Mouse (Mus musculus): ENCODE data around the gene Spg7. TPM values are rescaled to one million over a fixed set of nuclear protein-coding genes. Genes with fewer than 3 reads are reported as not detected.

The Spg7 gene
- total and polyA plus RNA-seq, 3 experiments: 28.9 to 36.0 TPM; not detected in 1

DNA sequence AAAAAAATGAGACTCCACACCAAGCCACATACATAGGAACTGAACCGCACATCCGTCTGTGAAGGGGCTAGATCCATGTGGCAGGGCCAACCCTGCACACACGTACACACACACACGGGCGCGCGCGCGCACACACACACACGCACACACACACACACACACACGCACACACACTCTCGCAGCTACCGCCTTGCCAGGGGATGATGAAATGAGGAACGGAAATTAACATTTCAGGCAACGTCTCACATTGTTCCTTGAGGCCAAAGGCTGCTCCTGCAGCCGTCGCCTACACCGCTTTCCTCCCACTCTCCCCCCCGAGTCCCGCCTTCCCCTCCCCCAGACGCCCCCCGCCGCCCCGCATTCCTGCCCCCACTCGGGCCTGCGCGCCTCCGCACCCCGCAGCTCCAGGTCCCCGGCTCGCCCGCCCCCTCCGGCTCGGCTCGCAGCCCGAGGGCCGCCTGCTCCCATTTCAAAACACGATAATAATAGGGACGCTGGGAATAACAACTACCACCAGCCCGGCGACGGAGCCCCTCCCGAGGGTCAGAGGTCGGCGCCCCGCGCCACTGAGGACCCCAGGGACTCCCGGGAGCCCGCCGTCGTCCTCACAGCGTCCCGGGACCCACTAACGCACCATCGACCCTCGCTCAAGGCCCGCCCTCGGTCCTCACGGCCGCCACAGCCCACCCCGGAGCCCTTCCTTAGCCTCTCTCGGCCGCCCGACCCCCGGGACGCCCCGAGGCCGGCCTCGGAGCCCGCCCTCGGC, 21.6 kb upstream of the Spg7 start (continued):
- TF ChIP-seq BHLHE40 (IDR thresholded peaks at IDR 0.05; ENCODE audit: borderline replicate concordance, low read depth, low read length) (no peak), JUND (IDR thresholded peaks at IDR 0.05; ENCODE audit: low read depth, low read length) (no peak), POLR2AphosphoS5 (IDR thresholded peaks at IDR 0.05; ENCODE audit: borderline replicate concordance, low read depth, low read length) (peak; percentile 71; the same call in 1 of the 2 replicates)

DNA sequence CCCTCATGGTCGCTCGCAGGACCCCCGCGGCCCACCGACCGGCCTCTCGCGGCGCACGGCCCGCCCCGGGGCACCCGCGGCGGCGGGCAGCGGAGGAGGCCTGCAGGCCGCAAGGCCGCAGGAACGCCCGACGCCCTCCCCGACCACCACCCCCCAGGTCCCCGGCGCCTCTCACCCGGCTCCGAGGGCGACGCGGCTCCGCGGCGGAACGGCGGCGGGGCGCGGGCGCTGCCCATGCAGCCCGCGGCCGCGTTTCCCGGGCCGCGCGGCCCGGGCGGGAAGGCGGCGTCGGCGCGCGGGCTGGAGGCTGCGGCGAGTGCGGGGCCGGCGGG, 21.0 kb upstream of the Spg7 start:
- Histone ChIP-seq H3K4me3 (ENCODE audit: control insufficient read depth in 1 of 2, insufficient read depth in 1 of 2, low read depth in 2 of 2, low read length in 2 of 2) (peak overlapping the region; percentile 98), H3K27ac (ENCODE audit: control insufficient read depth, low read depth, low read length) (peak overlapping the region; percentile 80), H3K79me2 (ENCODE audit: control insufficient read depth, insufficient read depth, low read length, poor library complexity) (peaks cover 67% of the 10 kb centered on the region), H3K9me3 (replicated peaks; ENCODE audit: insufficient read depth, low read length) (no peaks in the 10 kb centered on the region), H3K27me3 (ENCODE audit: control insufficient read depth in 1 of 2, insufficient read depth in 2 of 2, low read length in 2 of 2) (no peaks in the 10 kb centered on the region), H3K36me3 (ENCODE audit: control insufficient read depth in 1 of 2, insufficient read depth in 2 of 2, low read length in 2 of 2) (peaks cover under 1 to 46% of the 10 kb centered on the region in 2 experiments), H3K4me1 (ENCODE audit: control insufficient read depth in 1 of 2, insufficient read depth in 2 of 2, low read length in 2 of 2) (peaks cover 10 to 27% of the 10 kb centered on the region in 2 experiments), H3K9ac (ENCODE audit: control insufficient read depth, low read depth, low read length, poor library complexity, severe bottlenecking) (peak overlapping the region; percentile 99)
- DNase-seq (ENCODE audit: low read depth, low spot score): no peak
- TF ChIP-seq POLR2A (IDR thresholded peaks at IDR 0.05; ENCODE audit: control insufficient read depth in 1 of 2, insufficient read depth in 1 of 2, low read depth in 1 of 2, low read length in 2 of 2, poor library complexity in 1 of 2) (peak in 1 of 2 experiments; percentile 38; a peak in 1 of 4 replicates), MXI1 (IDR thresholded peaks at IDR 0.05; ENCODE audit: low read depth, low read length) (no peak), EP300 (IDR thresholded peaks at IDR 0.05; ENCODE audit: low read depth in 1 of 2, low read length in 2 of 2) (no peak), CTCF (IDR thresholded peaks at IDR 0.05 in 2 of 3, conservative IDR thresholded peaks at IDR 0.05 in 1 of 3; ENCODE audit: control insufficient read depth in 1 of 3, insufficient read depth in 1 of 3, low read depth in 2 of 3, low read length in 3 of 3, poor library complexity in 1 of 3, severe bottlenecking in 1 of 3) (no peak), MEF2A (IDR thresholded peaks at IDR 0.05; ENCODE audit: extremely low read depth, insufficient replicate concordance, low read depth, low read length, poor library complexity, severe bottlenecking) (no peak)

GRCm38 (mm10) chr8:123042158-123042973, 20.4 kb upstream of the Spg7 start, which contains the start of gene Ankrd11:
Gene Ankrd11 (minus strand): TSS chr8:123042277.
- H3K79me2 ChIP-seq (ENCODE audit: control insufficient read depth, insufficient read depth, low read length, poor library complexity): peaks cover 61% of the 10 kb centered on the region
- H3K9me3 ChIP-seq (replicated peaks; ENCODE audit: insufficient read depth, low read length): no peaks in the 10 kb centered on the region
- peak; percentile 99 for DNase-seq (ENCODE audit: low read depth, low spot score)
- peaks cover 0 to 40% of the 10 kb centered on the region in 2 experiments; a peak in 2 of 4 replicates for H3K36me3 ChIP-seq (ENCODE audit: control insufficient read depth in 1 of 2, insufficient read depth in 2 of 2, low read length in 2 of 2)
- peak within 1 kb of the TSS; percentile 99 for H3K9ac ChIP-seq (ENCODE audit: control insufficient read depth, low read depth, low read length, poor library complexity, severe bottlenecking)
- H3K4me3 ChIP-seq (ENCODE audit: control insufficient read depth in 1 of 2, insufficient read depth in 1 of 2, low read depth in 2 of 2, low read length in 2 of 2): peak within 1 kb of the TSS; percentile 98
- no peaks in the 10 kb centered on the region for H3K27me3 ChIP-seq (ENCODE audit: control insufficient read depth in 1 of 2, insufficient read depth in 2 of 2, low read length in 2 of 2)
- H3K27ac ChIP-seq (ENCODE audit: control insufficient read depth, low read depth, low read length): peak within 1 kb of the TSS; percentile 87
- H3K4me1 ChIP-seq (ENCODE audit: control insufficient read depth in 1 of 2, insufficient read depth in 2 of 2, low read length in 2 of 2): peaks cover 5 to 21% of the 10 kb centered on the region in 2 experiments
- TF ChIP-seq TBP (IDR thresholded peaks at IDR 0.05; ENCODE audit: low read depth, low read length) (peak; percentile 90), NRF1 (IDR thresholded peaks at IDR 0.05; ENCODE audit: insufficient read depth, low read depth, low read length, poor library complexity, severe bottlenecking) (0 out of 2 replicates have a peak, but pooled peaks have one; percentile 5), POLR2A (IDR thresholded peaks at IDR 0.05; ENCODE audit: control insufficient read depth in 1 of 2, insufficient read depth in 1 of 2, low read depth in 1 of 2, low read length in 2 of 2, poor library complexity in 1 of 2) (peak; percentile 99), POLR2AphosphoS5 (IDR thresholded peaks at IDR 0.05; ENCODE audit: borderline replicate concordance, low read depth, low read length) (peak; percentile 55; the same call in 1 of the 2 replicates), MAZ (IDR thresholded peaks at IDR 0.05; ENCODE audit: low read depth, low read length) (peak; percentile 87), MYB (IDR thresholded peaks at IDR 0.05; ENCODE audit: low read depth, low read length) (no peak), CHD1 (IDR thresholded peaks at IDR 0.05; ENCODE audit: low read depth, low read length) (peak; percentile 90; the same call in 1 of the 2 replicates), KAT2A (conservative IDR thresholded peaks at IDR 0.05; ENCODE audit: low read depth, low read length) (peak; percentile 72), RCOR1 (IDR thresholded peaks at IDR 0.05; ENCODE audit: low read depth, low read length) (no peak), UBTF (IDR thresholded peaks at IDR 0.05; ENCODE audit: borderline replicate concordance, insufficient read depth, low read depth, low read length) (0 out of 2 replicates have a peak, but pooled peaks have one; percentile 17), USF2 (IDR thresholded peaks at IDR 0.05; ENCODE audit: borderline replicate concordance in 1 of 2, insufficient read depth in 1 of 2, low read depth in 1 of 2, low read length in 2 of 2) (no peak), MEF2A (IDR thresholded peaks at IDR 0.05; ENCODE audit: extremely low read depth, insufficient replicate concordance, low read depth, low read length, poor library complexity, severe bottlenecking) (no peak), BHLHE40 (IDR thresholded peaks at IDR 0.05; ENCODE audit: borderline replicate concordance, low read depth, low read length) (peak; percentile 58; the same call in 1 of the 2 replicates), MYC (IDR thresholded peaks at IDR 0.05; ENCODE audit: low read depth, low read length) (0 out of 2 replicates have a peak, but pooled peaks have one; percentile 29), CTCF (IDR thresholded peaks at IDR 0.05 in 2 of 3, conservative IDR thresholded peaks at IDR 0.05 in 1 of 3; ENCODE audit: control insufficient read depth in 1 of 3, insufficient read depth in 1 of 3, low read depth in 2 of 3, low read length in 3 of 3, poor library complexity in 1 of 3, severe bottlenecking in 1 of 3) (no peak), MAX (IDR thresholded peaks at IDR 0.05; ENCODE audit: low read length) (peak; percentile 84), RAD21 (IDR thresholded peaks at IDR 0.05; ENCODE audit: low read depth, low read length) (no peak), TAL1 (IDR thresholded peaks at IDR 0.05; ENCODE audit: low read length) (no peak), ZC3H11A (IDR thresholded peaks at IDR 0.05; ENCODE audit: low read depth, low read length) (no peak)

Data from MEL (cell line).